Mouse (Mus musculus): ENCODE measurements around the gene Use1.

Use1 gene

DNA sequence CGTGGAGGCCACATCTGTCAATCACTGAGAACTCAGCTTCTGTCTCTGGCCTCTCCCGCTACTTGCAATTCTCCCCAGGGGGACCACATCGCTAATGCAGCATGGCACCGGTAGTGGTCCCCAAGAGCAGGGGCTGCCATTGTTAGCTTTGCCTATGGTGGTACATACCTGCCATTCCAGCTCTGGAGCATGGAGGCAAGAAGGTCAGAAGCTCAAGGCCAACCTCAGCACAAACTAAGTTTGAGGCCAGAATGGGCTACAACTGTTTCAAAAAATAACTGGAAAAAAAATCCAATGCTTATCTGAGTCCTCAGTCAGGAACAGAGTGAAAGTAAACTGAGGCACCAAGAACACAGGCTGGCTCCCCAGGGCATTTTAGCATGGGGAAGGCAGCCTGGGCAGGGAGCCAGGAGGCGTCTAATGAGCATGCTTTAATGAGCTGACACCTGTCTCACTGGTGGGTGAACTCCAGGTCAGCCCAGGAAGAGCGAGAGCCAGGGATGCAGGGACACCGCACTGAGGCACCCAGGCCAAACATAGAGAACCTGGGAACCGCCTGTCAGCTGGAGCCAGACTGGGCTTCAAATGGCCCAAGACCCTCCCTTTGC lies 9.9 kb downstream of the Use1 start:
- no peak for DNase-seq (ENCODE audit: extremely low read depth, low read depth, low spot score)

DNA sequence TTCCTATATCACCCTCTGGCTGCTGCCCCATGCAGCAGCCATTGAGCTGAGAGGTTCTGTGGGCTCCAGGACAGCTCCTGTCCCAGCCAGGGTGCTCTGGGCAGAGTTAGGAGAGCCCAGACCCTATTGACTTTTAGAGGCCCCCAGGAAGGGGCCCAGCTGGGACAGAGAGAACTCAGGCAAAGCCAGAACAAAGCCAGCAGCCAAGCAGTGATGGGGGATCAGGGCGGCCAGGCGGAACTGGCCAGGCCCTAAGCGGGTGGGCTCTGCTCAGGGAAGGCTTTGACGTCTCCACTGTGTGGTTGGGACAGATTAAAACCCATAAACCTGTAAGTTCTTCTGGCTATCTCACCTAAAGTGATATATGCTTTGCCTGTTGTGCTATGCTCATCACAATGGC lies 12.4 kb downstream of the Use1 start:
- no peak for DNase-seq (ENCODE audit: extremely low read depth, low read depth, low spot score)

DNA sequence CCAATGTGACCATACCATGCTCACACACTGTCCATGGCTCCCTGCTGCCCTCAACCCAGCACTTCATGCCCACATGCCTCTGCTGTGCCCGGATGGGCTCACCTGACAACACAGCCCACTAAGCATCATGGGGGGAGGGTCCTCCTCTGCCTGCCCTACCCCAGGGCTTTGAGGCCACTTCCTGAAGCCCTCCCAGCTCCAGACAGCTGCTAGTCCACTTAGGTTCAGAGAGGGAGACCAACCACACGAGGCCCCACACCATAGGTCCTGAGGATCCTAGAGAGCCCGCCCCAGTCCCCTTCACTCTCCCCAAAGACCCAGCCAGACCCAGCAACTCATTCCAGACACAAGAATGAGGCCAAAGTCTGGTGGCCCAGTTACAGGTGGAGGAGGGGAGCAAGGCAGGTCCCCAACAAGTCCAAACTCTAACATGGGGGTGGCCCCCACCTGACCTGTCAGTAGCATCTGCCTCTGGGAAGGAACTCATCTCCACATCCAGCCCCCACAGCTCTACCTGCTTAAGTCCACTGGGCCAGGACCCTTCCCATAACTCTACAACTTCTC lies 12.9 kb downstream of the Use1 start:
- DNase-seq (ENCODE audit: extremely low read depth, low read depth, low spot score), result no peak

DNA sequence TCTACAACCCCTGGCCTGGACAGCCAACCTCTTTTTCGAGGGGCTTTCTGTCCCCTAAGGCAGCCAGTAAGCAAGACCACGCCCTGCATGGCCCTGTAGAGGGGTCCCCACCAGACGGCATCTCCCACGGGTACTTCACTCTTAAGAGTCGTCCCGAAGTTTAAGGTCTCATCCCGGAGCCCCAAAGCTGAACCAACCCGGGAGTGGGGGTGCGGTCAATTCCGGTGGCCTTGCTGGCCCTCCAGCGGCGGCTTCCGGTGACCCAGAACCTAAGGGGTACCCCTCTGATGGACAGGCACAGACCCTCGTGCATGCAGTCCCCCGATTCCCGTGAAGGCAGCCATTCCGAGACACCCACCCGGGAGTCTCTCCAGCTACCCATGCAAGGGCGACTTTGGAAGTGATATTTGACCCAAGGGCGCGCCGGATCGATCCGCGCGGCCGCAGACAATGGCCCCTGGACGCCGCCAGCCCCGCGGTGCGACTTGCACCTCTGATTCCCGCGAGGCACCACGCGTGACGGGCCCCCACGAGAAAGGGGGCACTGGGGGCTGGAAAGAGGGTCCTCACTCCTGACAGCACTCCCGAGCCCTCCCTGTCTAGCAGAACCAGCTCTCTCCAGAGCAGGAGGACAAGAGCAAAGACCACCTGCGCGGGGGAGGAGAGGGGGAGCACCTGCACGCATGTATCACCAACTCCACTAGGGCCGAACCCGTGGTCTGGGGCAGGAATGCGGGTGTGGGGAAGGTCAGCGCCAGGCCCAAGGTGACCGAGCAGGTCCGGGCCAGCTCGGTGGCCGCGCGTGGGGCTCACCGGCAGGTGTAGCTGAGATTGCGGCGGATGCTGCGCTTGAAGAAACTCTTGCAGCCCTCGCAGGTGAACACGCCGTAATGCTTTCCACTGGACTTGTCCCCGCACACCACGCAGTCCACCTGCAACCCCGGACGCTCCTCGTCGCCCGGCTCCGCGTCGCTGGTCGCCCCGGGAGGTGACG lies 13.8 kb downstream of the Use1 start:
- no peak for DNase-seq (ENCODE audit: extremely low read depth, low read depth, low spot score)

DNA sequence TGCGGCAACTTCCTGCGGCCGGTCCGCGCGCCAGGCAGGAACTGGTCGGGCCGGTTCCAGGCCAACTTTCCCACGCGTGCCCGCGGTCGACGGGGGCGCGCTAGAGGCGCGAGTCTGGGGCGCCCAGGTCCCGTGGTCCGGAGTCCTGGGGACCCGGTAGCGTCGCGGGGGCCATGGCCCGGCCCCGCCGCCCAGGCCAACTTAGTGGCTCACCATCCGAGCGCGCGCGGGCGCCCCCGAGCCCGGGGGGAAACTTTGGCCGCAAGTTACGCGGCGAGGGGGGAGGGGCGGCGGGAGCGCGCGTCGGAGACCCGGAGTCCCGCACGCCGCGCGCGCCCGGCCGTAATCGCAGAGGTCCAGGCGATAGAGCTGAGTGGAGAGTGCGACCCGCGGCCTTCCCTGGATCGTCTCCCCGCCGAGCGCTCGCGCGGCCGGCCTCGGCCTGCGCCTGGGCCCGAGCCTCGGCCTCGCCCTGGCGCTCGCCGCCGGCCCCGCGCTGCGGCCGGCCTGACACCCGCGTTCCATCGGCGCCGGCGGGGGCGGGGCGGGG lies 14.8 kb downstream of the Use1 start, which contains the start of gene Nr2f6:
TSS of gene Nr2f6 (minus strand) at position 540 of the 550 bp plus-strand sequence.
- no peak for DNase-seq (ENCODE audit: extremely low read depth, low read depth, low spot score)

DNA sequence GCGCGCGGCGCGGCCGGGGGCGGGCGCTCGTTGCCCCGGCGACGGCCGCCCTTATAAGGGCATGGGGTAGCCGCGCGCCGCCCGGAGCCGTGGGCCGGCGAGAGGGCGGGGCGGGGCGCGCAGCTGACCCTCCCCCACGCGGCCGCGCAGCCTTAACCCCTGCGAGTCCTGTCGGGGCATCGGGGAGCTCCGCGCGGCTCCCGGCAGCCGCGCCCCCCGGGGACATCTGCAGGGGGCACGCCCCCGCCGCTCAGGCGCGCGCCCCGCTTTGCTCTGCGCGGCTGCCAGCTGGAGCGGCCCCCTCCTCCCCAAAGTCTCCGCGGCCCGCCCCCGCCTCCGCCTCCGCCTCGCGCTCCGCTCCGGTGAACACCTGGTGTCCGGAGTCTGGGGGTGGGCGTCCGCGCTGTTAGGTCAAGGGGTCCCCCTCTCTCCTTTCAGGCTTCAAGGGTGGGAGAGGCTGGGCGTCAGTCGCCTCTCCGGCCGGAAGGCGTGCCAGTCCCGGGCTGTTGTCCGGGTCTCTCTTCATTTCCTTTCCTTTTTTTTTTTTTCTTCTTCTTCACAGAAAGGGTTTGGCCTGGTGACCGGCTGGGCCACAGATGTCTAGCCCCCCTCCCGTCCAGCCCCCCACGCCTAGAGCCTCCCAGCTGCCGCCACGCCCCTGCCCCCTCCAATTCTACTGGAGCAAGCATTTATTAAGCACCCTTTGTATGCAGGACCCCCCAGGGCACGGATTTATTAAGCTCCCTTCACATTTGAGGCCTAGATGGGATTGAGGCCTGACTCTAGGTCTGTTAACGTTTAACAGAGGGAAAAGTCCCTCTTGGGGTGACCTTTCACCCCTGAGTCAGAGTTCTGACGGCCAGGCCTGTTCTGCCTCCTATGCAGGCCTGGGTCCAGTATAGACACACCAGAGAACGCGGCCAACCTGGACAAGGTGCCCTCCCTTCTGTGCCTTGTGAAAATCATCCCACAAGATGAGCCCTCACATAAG lies 15.6 kb downstream of the Use1 start:
- no peak for DNase-seq (ENCODE audit: extremely low read depth, low read depth, low spot score)

DNA sequence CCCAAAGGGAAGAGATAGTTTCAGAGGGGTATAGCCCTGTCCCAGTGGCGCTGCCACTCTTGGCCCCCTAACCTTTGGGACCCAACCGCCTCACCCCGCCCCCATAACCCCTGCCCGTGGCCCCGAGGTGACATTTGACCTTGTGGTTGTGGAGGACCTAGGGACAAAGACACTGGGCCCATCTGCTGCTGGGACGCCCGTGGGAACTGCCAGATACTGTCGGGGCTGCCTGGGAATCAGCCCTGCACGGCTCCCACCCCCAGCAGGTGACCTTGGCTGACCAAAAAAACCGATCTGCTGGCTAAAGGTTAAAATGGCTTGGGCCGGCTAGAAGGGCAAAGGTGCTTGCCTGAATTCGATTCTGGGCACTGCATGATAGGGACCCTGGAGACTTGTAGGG lies 16.7 kb downstream of the Use1 start:
- no peak for DNase-seq (ENCODE audit: extremely low read depth, low read depth, low spot score)

DNA sequence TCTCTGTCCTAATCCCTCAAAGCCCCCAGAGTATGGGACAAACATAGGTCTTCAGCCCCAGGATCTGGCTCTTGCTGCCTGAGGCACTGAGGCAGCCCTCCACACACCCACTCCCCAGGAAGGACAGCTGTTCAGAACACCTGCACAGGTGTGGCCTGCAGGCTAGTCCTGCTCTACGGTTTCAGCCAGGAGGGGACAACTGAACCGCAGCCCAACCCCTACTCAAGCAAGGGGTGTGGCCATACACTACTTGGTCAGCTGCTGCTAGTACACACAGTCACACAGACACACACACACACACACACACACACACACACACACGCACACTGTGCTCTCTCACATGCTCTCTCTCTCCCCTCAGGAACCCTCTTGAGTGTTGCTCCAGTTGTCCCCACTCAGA lies 17.2 kb downstream of the Use1 start:
- DNase-seq (ENCODE audit: extremely low read depth, low read depth, low spot score), result no peak

DNA sequence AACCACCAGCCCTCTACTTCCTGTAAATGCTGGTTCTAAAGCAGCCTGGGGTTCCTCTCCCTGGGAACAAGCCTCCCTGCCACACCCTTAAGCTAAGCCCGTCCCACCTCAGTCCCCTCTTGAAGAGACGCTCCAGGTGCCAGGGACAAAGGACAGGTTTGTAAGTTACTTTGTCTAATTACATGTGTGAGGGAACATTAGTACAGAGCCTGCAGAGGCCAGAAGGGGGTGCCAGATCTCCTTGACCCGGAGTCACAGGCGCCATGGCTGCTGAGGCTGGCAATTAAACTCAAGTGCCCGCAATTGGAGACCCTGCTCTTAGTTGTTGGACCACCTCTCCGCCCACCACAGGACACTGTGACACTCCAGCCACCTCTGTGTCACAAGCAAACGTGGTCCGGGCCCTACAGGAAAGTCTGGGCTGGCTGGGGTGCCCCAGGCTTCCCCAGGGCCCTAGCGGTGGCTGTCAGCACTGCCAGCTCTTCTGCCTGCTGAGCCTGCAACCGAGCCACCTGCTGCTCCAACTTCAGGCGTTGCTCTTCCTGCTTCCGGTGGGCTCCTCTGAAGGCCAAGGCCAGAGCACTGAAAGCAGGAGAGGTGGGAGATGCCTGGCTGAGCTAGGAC lies 18.7 kb downstream of the Use1 start:
- DNase-seq (ENCODE audit: extremely low read depth, low read depth, low spot score), result no peak

DNA sequence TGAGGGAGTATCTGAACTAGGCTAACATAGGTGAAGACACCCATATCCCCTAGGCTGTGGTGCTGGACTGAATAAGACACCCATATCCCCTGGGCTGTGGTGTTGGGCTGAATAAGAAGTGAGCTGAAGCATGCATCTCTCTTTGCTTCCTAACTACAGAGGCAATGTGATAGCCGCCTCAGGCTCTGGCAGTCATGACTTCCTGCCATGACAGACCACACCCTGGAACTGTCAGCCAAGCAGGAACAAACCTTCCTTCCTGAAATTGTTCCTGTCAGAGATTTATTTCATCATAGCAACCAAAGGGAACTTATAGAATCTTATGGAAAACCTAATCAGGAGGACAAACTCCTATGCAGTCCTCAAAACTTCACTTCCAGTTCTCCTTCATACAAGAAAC lies 21.6 kb downstream of the Use1 start:
- DNase-seq (ENCODE audit: extremely low read depth, low read depth, low spot score), result no peak

DNA sequence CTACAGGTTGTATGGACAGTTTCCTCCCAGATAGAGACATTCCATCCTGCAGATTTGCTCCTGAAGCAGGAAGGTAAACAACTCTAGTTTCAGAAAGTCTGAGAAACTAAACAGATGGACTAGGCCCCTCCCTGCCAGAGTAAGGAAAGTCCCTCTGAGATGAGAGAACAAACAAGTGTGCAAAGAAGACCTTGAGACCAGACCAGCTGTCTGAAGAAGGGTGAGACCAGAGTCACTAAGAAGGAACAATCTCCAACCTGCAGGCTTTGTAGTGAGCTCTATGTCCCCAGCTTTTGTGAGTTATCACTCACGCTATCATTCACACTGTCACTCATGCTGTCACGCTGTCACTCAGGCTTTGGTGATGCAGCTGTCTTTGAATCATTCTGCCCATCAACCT lies 25.0 kb downstream of the Use1 start:
- DNase-seq (ENCODE audit: extremely low read depth, low read depth, low spot score), result no peak

DNA sequence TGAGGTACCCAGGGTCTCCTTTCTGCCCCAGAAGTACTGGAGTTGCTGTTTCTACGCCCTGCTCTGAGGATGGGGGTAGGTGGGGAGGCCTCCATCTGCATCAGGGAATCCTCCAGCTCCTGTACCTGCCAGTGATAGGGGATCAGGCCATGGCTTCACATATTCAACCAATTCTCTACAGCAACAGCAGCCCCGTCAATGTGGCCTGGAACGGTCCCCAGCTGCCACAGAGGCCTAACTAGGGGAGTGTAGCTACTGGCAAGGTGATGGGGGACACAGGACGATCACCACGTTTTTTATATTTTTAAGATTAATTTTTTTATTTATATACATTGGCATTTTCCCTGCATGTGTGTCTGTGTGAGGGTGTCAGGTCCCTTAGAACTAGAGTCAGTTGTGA lies 25.7 kb downstream of the Use1 start:
- no peak for DNase-seq (ENCODE audit: extremely low read depth, low read depth, low spot score)

DNA sequence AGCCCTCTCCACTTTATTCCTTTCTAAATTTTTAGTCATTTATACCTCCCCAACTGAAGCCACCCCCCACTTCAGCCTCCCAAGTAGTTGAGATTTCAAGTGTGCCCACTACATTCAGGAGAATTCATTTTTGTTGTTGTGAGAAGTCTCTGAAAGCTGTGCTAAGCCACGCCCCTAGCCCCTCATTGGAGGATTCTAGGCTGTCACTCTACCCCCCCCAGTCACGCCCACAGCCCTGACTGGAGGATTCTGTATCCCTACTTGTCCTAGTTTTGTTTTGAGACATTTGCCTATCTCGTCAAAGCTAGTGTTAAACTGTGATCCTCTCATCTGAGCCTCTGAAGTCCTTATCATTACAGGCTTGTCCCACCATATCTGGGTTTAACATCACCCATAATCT lies 26.2 kb downstream of the Use1 start:
- no peak for DNase-seq (ENCODE audit: extremely low read depth, low read depth, low spot score)

DNA sequence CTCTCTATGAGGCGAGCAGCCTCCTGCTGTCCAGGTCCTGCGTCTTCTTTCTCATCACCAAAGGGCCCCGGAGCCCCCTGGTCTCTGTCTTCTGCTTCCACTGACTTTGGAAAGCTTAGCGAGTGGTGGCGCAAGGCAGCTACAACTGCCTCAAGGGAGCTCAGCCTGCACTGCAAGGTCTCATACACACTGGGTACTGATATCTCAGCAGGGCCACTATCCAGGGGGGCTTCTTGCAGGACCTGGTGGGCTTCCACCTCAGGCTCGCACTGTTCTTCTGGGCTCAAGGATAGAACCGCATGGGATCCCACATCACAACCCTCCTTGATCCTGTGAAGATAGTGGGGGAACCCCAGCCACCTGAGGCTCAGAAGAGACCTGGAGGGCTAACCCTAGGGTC lies 27.8 kb downstream of the Use1 start:
- DNase-seq (ENCODE audit: extremely low read depth, low read depth, low spot score), result no peak

DNA sequence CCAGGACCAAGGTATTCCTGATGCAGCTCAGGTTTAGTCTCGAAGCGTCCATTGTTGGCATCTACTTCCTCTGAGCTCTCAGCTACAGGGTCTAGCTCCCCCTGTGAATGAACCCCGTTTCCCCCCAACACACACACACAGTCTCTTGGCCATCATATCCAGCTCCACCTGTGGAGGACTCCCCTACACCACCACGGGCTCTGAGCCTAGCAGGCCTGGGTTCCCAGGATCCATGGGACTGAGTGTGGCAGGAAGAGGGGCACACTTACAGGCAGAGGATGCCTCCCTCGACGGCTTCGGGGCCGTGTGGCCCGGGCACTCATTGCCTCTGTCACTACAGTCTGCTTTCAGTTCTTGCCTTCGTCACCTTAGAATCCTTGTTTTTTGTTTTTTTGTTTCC lies 28.4 kb downstream of the Use1 start:
- no peak for DNase-seq (ENCODE audit: extremely low read depth, low read depth, low spot score)

DNA sequence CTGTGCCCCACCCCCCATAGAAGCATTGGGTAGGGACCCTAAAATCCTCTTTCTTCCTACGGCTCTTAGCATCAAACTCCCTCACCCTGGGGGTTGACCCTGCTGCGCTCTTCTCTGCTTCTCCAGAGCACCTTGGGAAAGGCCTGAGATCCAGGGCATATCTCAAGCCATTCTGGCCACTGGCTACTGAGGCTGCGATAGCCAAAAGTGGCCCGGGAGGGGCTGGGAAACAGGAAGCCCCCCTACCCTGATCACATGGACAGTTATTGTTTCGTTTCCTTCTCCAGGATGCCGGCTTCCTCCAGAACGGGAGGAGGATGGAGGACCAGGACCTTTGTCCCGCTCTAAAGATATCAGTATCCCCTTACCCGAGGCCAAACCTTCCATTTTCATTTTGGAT lies 29.0 kb downstream of the Use1 start, which contains the start of gene Ushbp1:
TSS of gene Ushbp1 (minus strand) at position 174 of the 400 bp plus-strand sequence.
- DNase-seq (ENCODE audit: extremely low read depth, low read depth, low spot score), result no peak

DNA sequence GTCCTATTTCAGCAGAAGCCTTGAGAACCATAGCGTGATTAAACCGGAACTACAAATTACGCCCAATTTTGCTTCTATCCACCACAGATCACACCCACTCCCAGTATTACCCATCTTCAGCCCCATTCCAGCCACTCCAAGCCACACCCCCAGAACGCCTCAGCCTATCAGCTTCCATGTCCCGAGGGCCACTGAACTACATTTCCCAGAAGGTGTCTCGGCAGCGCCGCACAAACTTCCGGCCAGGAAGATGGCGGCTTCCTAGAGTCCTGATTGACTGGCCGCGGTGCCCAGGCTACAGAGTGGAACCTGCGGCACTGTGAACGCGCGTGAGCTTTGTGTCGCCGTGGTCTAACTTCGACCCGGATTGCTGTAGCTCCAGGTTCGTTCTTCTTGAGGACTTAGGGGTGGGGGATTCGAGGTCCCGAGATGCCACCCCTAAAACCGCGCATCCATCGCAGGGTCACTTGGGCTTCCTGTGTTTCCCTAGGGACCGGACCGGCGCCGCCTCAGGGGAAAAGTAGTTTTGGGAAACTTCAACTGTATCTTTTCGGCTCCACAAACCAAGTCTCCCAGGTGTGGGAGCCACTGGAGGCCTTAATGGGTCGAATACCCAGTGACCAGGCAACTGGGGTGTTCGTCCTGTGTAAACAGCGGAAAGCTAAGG lies 30.1 kb downstream of the Use1 start, which contains the start of gene Babam1:
TSS of gene Babam1 (plus strand) at position 223 of the 667 bp plus-strand sequence.
- peak; percentile 88 for DNase-seq (ENCODE audit: extremely low read depth, low read depth, low spot score)

DNA sequence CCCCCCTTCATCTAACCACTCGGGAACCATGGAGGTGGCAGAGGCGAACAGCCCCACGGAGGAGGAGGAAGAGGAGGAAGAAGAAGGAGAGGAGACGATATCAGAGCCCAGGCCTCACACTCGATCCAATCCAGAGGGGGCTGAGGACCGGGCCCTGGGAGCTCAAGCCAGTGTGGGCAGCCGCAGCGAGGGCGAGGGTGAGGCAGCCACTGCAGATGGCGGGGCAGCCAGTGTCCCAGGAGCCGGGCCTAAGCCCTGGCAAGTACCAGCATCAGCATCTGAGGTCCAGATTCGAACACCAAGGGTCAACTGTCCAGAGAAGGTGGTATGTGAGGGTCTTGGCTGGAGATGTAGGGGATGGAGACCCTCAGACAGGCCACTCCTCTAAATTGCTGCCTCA lies 31.1 kb downstream of the Use1 start:
- DNase-seq (ENCODE audit: extremely low read depth, low read depth, low spot score), result no peak

DNA sequence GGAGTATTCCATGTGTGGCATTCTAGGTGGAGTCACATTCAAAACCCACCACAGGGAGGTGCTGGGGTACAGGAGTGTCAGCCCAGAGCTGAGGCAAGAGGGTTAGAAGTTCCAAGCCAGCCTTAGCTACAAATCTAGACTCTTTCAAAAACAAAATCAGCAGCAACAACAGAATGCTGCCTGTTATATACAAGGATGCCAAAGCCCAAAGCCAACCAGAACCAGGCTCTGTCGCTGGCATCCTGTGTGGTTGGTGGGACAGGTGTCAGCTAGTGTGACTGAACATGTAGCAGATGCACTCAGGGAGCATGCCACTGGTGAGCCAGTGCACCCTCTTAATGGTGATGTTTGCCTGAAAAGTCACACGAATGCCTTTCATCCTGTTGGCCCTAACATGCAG lies 34.2 kb downstream of the Use1 start:
- no peak for DNase-seq (ENCODE audit: extremely low read depth, low read depth, low spot score)

All from fat pad, adult 2 months (tissue).